Mouse (Mus musculus): Measurements from ENCODE around the gene Abcb11. TPM values are rescaled to one million over a fixed set of nuclear protein-coding genes. Genes with fewer than 3 reads are reported as not detected.

Abcb11 gene
- total and polyA plus RNA-seq, 3 experiments, result 0.16 TPM; not detected in 2

- no peaks in the 10 kb centered on the region for H3K9me3 ChIP-seq (replicated peaks; ENCODE audit: low read length)
- no peaks in the 10 kb centered on the region for H3K79me2 ChIP-seq (replicated peaks; ENCODE audit: control insufficient read depth, extremely low read depth, insufficient read depth, poor library complexity, severe bottlenecking)
- in situ Hi-C loops (cut with MboI; ENCODE audit: low pct_ligation_motif_present, low pct_unique_long_range_greater_than_20kb, low sequenced_read_pairs) (no loop called here), dilution Hi-C loops (cut with MboI; ENCODE audit: extremely low pct_ligation_motif_present, extremely low pct_unique_long_range_greater_than_20kb, low sequenced_read_pairs) (no loop called here)
- H3K4me3 ChIP-seq (replicated peaks in 1 of 3; ENCODE audit: low read depth in 2 of 3, low read length in 2 of 3, poor library complexity in 1 of 3), result no peak overlapping the region
- no peaks in the 10 kb centered on the region for H3K27me3 ChIP-seq (replicated peaks)
- H3K27ac ChIP-seq (ENCODE audit: insufficient read depth, low read depth), result no peak overlapping the region
- no peak for TF ChIP-seq GABPA (IDR thresholded peaks at IDR 0.05; ENCODE audit: insufficient replicate concordance, low read depth, low read length)
- TF ChIP-seq USF1 (IDR thresholded peaks at IDR 0.05; ENCODE audit: low read depth, low read length), result no peak
- no peak for TF ChIP-seq CTCF (conservative IDR thresholded peaks at IDR 0.05 in 1 of 2, IDR thresholded peaks at IDR 0.05 in 1 of 2; ENCODE audit: low read depth in 2 of 2, low read length in 2 of 2)
- no peak for TF ChIP-seq ZMIZ1 (IDR thresholded peaks at IDR 0.05; ENCODE audit: low read depth, low read length)
- TF ChIP-seq JUND (conservative IDR thresholded peaks at IDR 0.05; ENCODE audit: low read depth, low read length), result no peak
- no peak for TF ChIP-seq ZKSCAN1 (IDR thresholded peaks at IDR 0.05; ENCODE audit: borderline replicate concordance, low read depth, low read length)
- no peak for TF ChIP-seq JUN (IDR thresholded peaks at IDR 0.05; ENCODE audit: insufficient read depth, low read depth, low read length)
- no peak for TF ChIP-seq IRF4 (IDR thresholded peaks at IDR 0.05; ENCODE audit: low read depth, low read length)
- TF ChIP-seq ETS1 (conservative IDR thresholded peaks at IDR 0.05; ENCODE audit: low read depth, low read length), result no peak
- TF ChIP-seq SMC3 (IDR thresholded peaks at IDR 0.05; ENCODE audit: low read depth, low read length), result no peak
- no peak for TF ChIP-seq ZNF384 (IDR thresholded peaks at IDR 0.05; ENCODE audit: low read depth, low read length)
- no peak for TF ChIP-seq MAFK (IDR thresholded peaks at IDR 0.05; ENCODE audit: insufficient replicate concordance, low read length)
- no peak for TF ChIP-seq NELFE (IDR thresholded peaks at IDR 0.05; ENCODE audit: low read depth, low read length)
- TF ChIP-seq TBP (conservative IDR thresholded peaks at IDR 0.05; ENCODE audit: low read depth, low read length), result no peak
- TF ChIP-seq ZC3H11A (IDR thresholded peaks at IDR 0.05; ENCODE audit: low read depth, low read length), result no peak
- no peak for TF ChIP-seq MAX (IDR thresholded peaks at IDR 0.05; ENCODE audit: low read length)
- TF ChIP-seq CHD1 (IDR thresholded peaks at IDR 0.05; ENCODE audit: low read depth, low read length), result no peak
- no peak for TF ChIP-seq EP300 (IDR thresholded peaks at IDR 0.05; ENCODE audit: low read length)
- TF ChIP-seq MXI1 (IDR thresholded peaks at IDR 0.05; ENCODE audit: low read depth, low read length), result no peak
- TF ChIP-seq CHD2 (IDR thresholded peaks at IDR 0.05; ENCODE audit: low read length), result no peak
- DNase-seq (ENCODE audit: extremely low read depth), result no peak
- no peaks in the 10 kb centered on the region for H3K4me1 ChIP-seq (ENCODE audit: control insufficient read depth in 1 of 2, insufficient read depth in 2 of 2)
- no peaks in the 10 kb centered on the region for H3K36me3 ChIP-seq (replicated peaks in 1 of 2; ENCODE audit: control insufficient read depth in 1 of 2, insufficient read depth in 1 of 2, low read length in 1 of 2)
- H3K4me2 ChIP-seq (ENCODE audit: insufficient read depth, low read depth, poor library complexity, severe bottlenecking), result no peak overlapping the region
- no peak overlapping the region for H3K9ac ChIP-seq (ENCODE audit: insufficient read depth, low read depth)
Measured at GRCm38 (mm10) chr2:69230137-69230536, 112.3 kb downstream of the Abcb11 start.

GRCm38 (mm10) chr2:69228635-69229034 is 113.8 kb downstream of the Abcb11 start:
- no peaks in the 10 kb centered on the region for H3K9me3 ChIP-seq (replicated peaks; ENCODE audit: low read length)
- dilution Hi-C loops (cut with MboI; ENCODE audit: extremely low pct_ligation_motif_present, extremely low pct_unique_long_range_greater_than_20kb, low sequenced_read_pairs) (no loop called here), in situ Hi-C loops (cut with MboI; ENCODE audit: low pct_ligation_motif_present, low pct_unique_long_range_greater_than_20kb, low sequenced_read_pairs) (no loop called here)
- no peaks in the 10 kb centered on the region for H3K27me3 ChIP-seq (replicated peaks)
- no peaks in the 10 kb centered on the region for H3K36me3 ChIP-seq (replicated peaks in 1 of 2; ENCODE audit: control insufficient read depth in 1 of 2, insufficient read depth in 1 of 2, low read length in 1 of 2)
- H3K4me1 ChIP-seq (ENCODE audit: control insufficient read depth in 1 of 2, insufficient read depth in 2 of 2), result no peaks in the 10 kb centered on the region
- no peak overlapping the region for H3K4me2 ChIP-seq (ENCODE audit: insufficient read depth, low read depth, poor library complexity, severe bottlenecking)
- no peak overlapping the region for H3K4me3 ChIP-seq (replicated peaks in 1 of 3; ENCODE audit: low read depth in 2 of 3, low read length in 2 of 3, poor library complexity in 1 of 3)
- no peak overlapping the region for H3K9ac ChIP-seq (ENCODE audit: insufficient read depth, low read depth)
- no peak for TF ChIP-seq ZNF384 (IDR thresholded peaks at IDR 0.05; ENCODE audit: low read depth, low read length)
- no peak for TF ChIP-seq NRF1 (IDR thresholded peaks at IDR 0.05; ENCODE audit: low read depth, low read length)
- no peak for TF ChIP-seq E2F4 (IDR thresholded peaks at IDR 0.05; ENCODE audit: insufficient replicate concordance, low read depth, low read length)
- TF ChIP-seq ELF1 (IDR thresholded peaks at IDR 0.05; ENCODE audit: low read depth, low read length), result no peak
- TF ChIP-seq UBTF (IDR thresholded peaks at IDR 0.05; ENCODE audit: low read depth, low read length), result no peak
- no peak for TF ChIP-seq RCOR1 (conservative IDR thresholded peaks at IDR 0.05; ENCODE audit: low read depth, low read length)
- no peak for DNase-seq (ENCODE audit: extremely low read depth)
- H3K79me2 ChIP-seq (replicated peaks; ENCODE audit: control insufficient read depth, extremely low read depth, insufficient read depth, poor library complexity, severe bottlenecking), result no peaks in the 10 kb centered on the region
- H3K27ac ChIP-seq (ENCODE audit: insufficient read depth, low read depth), result no peak overlapping the region
